Mouse (Mus musculus) spleen, postnatal 14 days (tissue): Measurements from ENCODE around the gene Tnfrsf11a.
"Not testable (repeated sequence)": the region's sequence is repeated elsewhere in the genome, so short reads cannot be mapped to it uniquely, and the experiment has no call there.

Experiments
- DNase-seq, 2 experiments: peaks; one replicate each; pipeline ENCODE4 v3.0.0; 2021 to 2022; ENCODE audit warnings: low spot score in 2 of 2

Gene Tnfrsf11a

DNA sequence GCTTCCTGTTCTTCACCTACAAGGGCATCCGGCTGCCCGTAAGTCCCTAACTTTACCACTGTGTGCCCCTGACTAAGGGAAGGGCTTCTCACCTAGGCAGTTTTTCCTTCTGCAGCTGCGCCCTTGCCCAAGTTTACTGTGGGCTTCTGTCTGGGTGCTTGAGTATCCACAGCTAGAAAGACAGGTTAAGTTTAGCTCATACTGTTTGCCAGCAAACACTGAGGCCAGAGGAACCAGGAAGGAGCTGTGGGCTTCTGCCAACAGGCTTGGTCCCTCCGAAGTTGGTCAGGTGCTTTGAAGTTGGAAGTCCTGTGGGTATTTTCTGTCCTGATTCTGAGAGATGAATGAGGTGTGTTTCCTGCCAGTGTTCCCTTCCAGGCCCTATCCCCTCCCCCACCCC lies 4.6 kb downstream of the Tnfrsf11a start:
- no peak for DNase-seq

DNA sequence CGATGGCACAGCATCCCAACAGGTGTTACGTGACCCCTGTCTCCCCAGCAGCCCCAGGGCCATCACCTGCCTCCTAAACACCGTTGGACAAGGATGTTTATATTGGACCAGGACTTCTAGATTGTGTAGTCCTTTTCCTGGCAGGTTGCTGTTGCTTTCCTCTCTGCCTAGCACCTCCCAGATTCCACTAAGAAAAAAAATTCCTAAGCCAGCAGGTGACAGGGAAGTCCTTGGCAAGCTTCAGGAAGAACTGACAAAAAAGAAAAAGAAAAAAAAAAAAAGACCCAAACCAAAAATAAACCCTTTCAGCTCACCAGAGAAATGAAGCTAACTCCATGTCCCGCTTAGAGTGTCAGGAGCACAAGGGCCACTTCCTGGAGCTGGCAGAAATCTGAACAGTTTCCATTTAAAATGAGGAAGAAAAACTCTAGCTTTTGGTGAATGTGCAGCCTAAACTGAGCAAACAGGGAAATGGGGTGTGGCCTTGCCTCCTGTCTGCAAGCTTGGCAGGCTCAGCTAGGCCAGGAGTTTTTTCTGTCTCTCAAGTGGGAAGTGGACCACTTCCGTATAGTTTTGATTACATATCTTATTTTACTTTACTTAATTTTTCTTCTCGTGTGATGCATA lies 6.3 kb downstream of the Tnfrsf11a start:
- no peak for DNase-seq

GRCm38 (mm10) chr1:105790103-105790502 lies 9.6 kb downstream of the Tnfrsf11a start:
- DNase-seq: no peak

GRCm38 (mm10) chr1:105794670-105795069 lies 14.2 kb downstream of the Tnfrsf11a start:
- DNase-seq: no peak

GRCm38 (mm10) chr1:105795705-105796104 lies 15.2 kb downstream of the Tnfrsf11a start:
- no peak for DNase-seq

GRCm38 (mm10) chr1:105800570-105800969 lies 20.1 kb downstream of the Tnfrsf11a start:
- DNase-seq: no peak

- DNase-seq: no peak
Observed at GRCm38 (mm10) chr1:105801252-105801651, 20.7 kb downstream of the Tnfrsf11a start.

GRCm38 (mm10) chr1:105802941-105803340 lies 22.4 kb downstream of the Tnfrsf11a start:
- DNase-seq: no peak

DNA sequence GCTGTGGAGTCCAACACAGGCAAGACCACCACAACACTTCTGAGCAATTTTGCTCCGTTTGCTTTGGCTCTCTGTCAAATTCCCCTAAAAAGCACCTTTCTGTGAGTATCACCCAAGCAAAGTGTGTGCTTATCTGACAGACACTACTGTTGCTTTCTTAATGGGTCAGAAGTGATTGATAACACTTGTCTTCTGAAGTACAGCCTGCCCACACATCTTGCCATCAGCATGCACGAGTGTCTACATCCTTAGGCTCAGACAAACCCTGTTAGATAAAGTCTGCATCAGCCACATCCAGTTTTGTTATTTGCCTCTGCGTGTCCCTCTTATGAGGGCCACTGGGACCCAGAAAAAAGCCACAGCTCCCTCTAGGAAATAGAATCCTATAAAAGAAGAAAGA lies 23.8 kb downstream of the Tnfrsf11a start:
- no peak for DNase-seq

- no peak for DNase-seq
Observed at GRCm38 (mm10) chr1:105805565-105805964, 25.0 kb downstream of the Tnfrsf11a start.

- no peak for DNase-seq
Observed at GRCm38 (mm10) chr1:105807028-105807722, 26.7 kb downstream of the Tnfrsf11a start.

- not testable (repeated sequence) for DNase-seq
Observed at GRCm38 (mm10) chr1:105812027-105812426, 31.5 kb downstream of the Tnfrsf11a start.

- DNase-seq: no peak
Observed at GRCm38 (mm10) chr1:105812960-105813708, 32.6 kb downstream of the Tnfrsf11a start.

DNA sequence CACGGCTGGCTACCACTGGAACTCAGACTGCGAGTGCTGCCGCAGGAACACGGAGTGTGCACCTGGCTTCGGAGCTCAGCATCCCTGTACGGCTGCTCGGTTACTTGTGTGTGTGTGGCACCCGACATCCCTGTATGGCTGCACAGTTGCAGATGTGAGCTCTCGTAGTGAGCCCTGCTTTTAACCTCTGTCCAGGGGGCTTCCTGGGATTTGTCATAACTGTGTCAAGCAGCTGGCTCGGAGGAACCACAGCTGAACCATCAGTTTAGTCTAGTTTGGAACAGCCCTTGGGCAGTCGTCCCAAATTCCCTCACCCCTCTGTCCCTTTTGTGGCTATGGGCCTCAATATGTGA lies 33.2 kb downstream of the Tnfrsf11a start:
- no peak for DNase-seq

DNA sequence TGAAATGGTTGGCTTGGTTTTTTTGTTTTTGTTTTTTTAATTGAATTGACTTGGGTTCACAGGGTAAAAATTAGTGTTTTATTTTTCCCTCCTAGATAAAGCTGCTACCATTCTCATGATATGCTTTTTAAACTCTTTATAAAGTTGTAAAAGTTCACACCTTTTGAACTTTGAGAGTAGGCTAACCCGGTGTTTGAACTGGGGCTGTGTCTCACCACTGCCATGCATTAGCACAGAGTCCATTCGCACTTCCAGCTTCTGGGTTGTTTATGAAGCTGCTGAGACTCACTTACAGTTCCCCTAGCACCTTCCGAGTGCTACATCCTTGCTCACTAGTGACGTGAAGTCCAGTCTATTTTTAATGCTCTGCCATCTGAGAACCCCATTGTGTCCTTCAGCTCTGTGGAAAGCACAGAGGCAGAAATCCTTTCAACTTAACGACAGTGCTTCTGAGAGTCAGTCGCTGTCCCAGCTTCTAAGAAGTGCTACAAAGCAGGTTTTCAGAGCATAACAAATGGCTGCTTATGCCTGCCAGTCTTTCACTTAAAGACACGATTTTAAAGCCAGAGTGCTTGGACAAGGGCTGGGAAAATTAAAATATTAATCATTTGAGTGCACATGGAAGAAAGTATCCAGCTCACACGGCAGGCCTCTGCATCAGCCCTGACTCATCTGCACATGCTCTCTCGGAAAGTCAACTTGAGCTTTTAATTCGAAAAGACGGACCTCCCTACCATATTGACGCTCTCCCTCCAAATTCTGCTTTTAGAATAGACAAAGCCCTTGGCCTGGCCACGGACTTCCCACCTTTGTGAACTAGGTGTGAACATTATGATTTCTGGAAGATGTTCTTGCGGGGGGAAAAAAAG lies 34.1 kb downstream of the Tnfrsf11a start:
- no peak for DNase-seq

DNA sequence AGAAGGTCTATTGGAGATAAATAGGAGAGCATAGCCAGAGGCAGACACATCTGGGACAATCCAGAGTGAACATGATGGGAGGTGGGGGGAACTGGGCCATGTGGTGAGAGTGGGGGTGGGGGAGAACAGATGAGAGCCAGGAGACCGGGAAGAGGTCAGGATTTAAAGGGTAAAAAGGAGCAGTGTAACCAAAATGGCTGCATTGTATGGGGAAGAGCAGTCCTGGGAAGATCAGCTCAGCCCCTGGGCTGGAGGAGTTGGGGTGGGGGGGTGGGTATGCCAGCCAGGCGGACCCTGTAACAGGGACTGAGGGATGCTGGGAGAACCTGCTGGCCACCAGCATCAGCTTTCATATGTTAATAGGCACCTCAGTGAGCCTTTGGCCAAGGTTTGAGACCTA lies 34.8 kb downstream of the Tnfrsf11a start:
- DNase-seq: no peak

DNA sequence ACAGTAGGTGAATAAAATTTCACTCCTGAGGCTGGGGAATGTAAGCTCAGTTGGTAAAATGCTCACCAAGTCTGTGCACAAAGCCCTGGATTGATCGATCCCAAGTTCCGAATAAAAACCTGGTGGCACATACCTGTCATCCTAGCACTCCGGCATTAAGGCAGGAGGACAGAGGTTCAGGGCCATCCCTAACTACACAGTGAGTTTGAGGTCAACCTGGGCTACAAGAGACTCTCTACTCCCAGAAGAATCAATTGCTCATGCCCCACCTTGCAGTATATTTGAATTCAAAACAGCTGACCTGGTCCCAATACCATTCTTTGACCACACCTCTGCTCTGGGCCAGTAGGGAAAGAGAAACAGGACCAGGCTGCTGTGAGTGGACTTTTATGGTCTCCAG lies 35.2 kb downstream of the Tnfrsf11a start:
- DNase-seq: no peak

DNA sequence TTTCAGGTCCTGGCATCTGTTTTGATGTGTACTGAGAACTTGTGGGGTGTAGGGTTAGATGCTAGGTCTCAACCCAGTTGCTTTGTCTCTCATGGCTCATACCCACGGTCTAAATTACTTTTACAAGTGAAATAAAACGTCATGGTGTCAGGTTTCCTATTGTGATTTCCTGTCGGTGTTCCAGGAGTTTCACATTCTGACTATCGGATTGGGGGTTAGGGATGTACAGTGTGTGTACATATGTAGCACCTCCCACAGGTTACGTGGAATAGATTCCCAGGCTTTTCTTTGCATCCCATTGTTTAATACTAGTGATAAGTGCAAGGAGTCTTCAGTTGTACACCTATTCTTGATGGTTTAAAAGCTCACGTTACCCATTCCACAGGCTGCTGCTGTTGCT lies 38.5 kb downstream of the Tnfrsf11a start:
- DNase-seq: no peak

- DNase-seq: no peak
Observed at GRCm38 (mm10) chr1:105819740-105820139, 39.2 kb downstream of the Tnfrsf11a start.

DNA sequence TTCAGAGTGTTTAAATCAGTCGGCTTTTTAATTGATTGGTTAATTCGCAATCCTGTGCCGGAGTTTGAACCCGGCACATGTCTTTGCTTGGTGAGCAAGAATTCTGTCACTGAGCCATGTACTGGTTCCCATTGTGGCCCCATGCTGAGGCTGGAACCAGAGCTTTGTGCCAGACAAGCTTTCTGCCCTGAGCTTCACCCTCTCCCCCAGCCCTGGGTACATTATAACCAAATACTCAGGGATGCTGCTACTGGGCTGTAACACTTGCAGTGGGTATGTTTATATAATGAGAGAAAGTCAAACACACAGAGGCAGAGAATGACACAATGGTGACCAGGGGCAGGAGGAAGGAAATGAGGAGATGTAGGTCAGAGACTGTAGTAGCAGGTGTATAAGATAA lies 43.8 kb downstream of the Tnfrsf11a start:
- DNase-seq: no peak

GRCm38 (mm10) chr1:105824980-105825379 lies 44.5 kb downstream of the Tnfrsf11a start:
- no peak for DNase-seq

- DNase-seq: no peak
Observed at GRCm38 (mm10) chr1:105827374-105827773, 46.9 kb downstream of the Tnfrsf11a start.
